Mouse (Mus musculus) MEL (cell line): ENCODE results near the gene Ipo5.

ENCODE experiments used
- CTCF ChIP-seq, 3 experiments: IDR thresholded peaks in 2 of 3; conservative IDR thresholded peaks in 1 of 3; 2 replicates each; pipeline ENCODE4 v1.5.1; 2011 to 2012; ENCODE audit warnings: low read length in 3 of 3, low read depth in 2 of 3, mild to moderate bottlenecking in 2 of 3, improper control_type of control experiment in 1 of 3, inconsistent platforms in 1 of 3, mixed read lengths in 1 of 3, moderate library complexity in 1 of 3; ENCODE audit not compliant: control insufficient read depth in 1 of 3, insufficient read depth in 1 of 3, poor library complexity in 1 of 3, severe bottlenecking in 1 of 3
- E2F4 ChIP-seq: IDR thresholded peaks from 2 replicates; pipeline ENCODE4 v1.6.1; 2011; ENCODE audit warnings: low read depth, low read length, improper control_type of control experiment, borderline replicate concordance
- EP300 ChIP-seq, 2 experiments: IDR thresholded peaks; 2 replicates each; pipeline ENCODE4 v1.6.1; 2011; ENCODE audit warnings: improper control_type of control experiment in 2 of 2, low read length in 2 of 2, low read depth in 1 of 2, mild to moderate bottlenecking in 1 of 2
- MAX ChIP-seq: IDR thresholded peaks from 2 replicates; pipeline ENCODE4 v1.6.1; 2011; ENCODE audit warnings: low read length, improper control_type of control experiment
- NELFE ChIP-seq: IDR thresholded peaks from 2 replicates; pipeline ENCODE4 v1.6.1; 2011; ENCODE audit warnings: low read depth, low read length, improper control_type of control experiment
- POLR2A ChIP-seq, 2 experiments: IDR thresholded peaks; 2 replicates each; pipeline ENCODE4 v1.6.1; 2011 to 2012; ENCODE audit warnings: low read length in 2 of 2, mild to moderate bottlenecking in 2 of 2, control low read depth in 1 of 2, improper control_type of control experiment in 1 of 2, low read depth in 1 of 2, moderate library complexity in 1 of 2; ENCODE audit not compliant: control insufficient read depth in 1 of 2, insufficient read depth in 1 of 2, poor library complexity in 1 of 2
- POLR2AphosphoS5 ChIP-seq: IDR thresholded peaks from 2 replicates; pipeline ENCODE4 v1.6.1; 2012; ENCODE audit warnings: low read depth, borderline replicate concordance, mild to moderate bottlenecking, inconsistent platforms, low read length, moderate library complexity, mixed read lengths
- RCOR1 ChIP-seq: IDR thresholded peaks from 2 replicates; pipeline ENCODE4 v1.6.1; 2012; ENCODE audit warnings: low read depth, mild to moderate bottlenecking, inconsistent platforms, low read length, improper control_type of control experiment
- SMC3 ChIP-seq: IDR thresholded peaks from 2 replicates; pipeline ENCODE4 v1.6.1; 2011; ENCODE audit warnings: low read depth, low read length, improper control_type of control experiment
- TBP ChIP-seq: IDR thresholded peaks from 2 replicates; pipeline ENCODE4 v1.8.0; 2011; ENCODE audit warnings: low read depth, low read length, improper control_type of control experiment
- USF1 ChIP-seq: IDR thresholded peaks from 2 replicates; pipeline ENCODE4 v1.6.1; 2014; ENCODE audit warnings: low read depth, mild to moderate bottlenecking, inconsistent platforms, low read length, improper control_type of control experiment, moderate library complexity
- ZNF384 ChIP-seq: IDR thresholded peaks from 2 replicates; pipeline ENCODE4 v1.6.1; 2012; ENCODE audit warnings: low read depth, mild to moderate bottlenecking, inconsistent platforms, low read length, improper control_type of control experiment

DNA sequence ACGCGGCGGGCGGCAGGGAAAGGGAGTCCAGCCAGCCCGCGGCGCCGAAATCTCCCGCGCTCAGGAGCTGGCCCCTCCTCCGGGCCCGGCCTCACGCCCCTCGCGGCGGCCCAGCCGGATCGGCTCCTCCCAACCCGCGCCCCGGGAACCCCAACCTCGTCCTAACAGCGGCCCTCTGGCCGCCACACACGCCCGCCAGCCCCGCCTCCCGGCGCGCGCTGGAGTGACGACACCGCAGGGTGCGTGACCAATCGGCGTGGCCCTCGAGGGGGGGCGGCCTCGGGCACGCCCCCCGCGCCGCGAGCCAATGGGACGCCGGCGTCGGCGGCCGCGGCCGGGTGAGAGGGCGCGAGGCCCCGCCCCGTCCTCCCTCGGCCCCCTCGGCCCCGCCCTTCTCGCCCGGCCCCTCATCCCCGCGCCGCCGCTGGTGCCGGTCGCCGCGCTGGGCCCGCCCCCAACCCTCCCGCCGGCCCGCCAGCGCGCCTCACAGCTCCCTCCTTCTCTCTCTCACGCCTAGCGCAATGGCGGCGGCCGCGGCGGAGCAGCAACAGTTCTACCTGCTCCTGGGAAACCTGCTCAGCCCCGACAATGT lies at the start of gene Ipo5:
- TF ChIP-seq RCOR1: no peak
- TF ChIP-seq E2F4: peak; percentile 77; the same call in 1 of the 2 replicates
- no peak for TF ChIP-seq CTCF (IDR thresholded peaks at IDR 0.05 in 2 of 3, conservative IDR thresholded peaks at IDR 0.05 in 1 of 3; ENCODE audit: control insufficient read depth in 1 of 3, insufficient read depth in 1 of 3, low read depth in 2 of 3, low read length in 3 of 3, poor library complexity in 1 of 3, severe bottlenecking in 1 of 3)
- peak in 1 of 2 experiments; percentile 63; a peak in 1 of 4 replicates for TF ChIP-seq POLR2A (IDR thresholded peaks at IDR 0.05; ENCODE audit: control insufficient read depth in 1 of 2, insufficient read depth in 1 of 2, low read depth in 1 of 2, low read length in 2 of 2, poor library complexity in 1 of 2)
- TF ChIP-seq EP300 (IDR thresholded peaks at IDR 0.05; ENCODE audit: low read depth in 1 of 2, low read length in 2 of 2): no peak
- no peak for TF ChIP-seq ZNF384
- TF ChIP-seq NELFE: peak; percentile 57
- peak; percentile 61; the same call in 1 of the 2 replicates for TF ChIP-seq USF1
- peak; percentile 42 for TF ChIP-seq MAX
- no peak for TF ChIP-seq SMC3
- TF ChIP-seq TBP: no peak
- no peak for TF ChIP-seq POLR2AphosphoS5
